Comparison of ENCODE assay signal across 11 mouse cellular contexts in genomic region chr9:7805101-7805506, GRCm38 (mm10). TPM values are rescaled to one million over a fixed set of nuclear protein-coding genes. Genes with fewer than 3 reads are reported as not detected.
DNase-seq lines count a peak whose midpoint lies in the region; ATAC-seq and TF ChIP-seq lines count a peak whose summit lies in the region.
"Had no signal": no experiment of that assay in that cellular context is flagged by ENCODE, and none has a peak within 500 bp of the region (broad histone marks: within the 10 kb centered on the region; RNA-seq: fewer than 3 reads in every experiment).

No protein-coding gene starts in this region.

- no peak for TF ChIP-seq CTCF in kidney, postnatal 0 days (IDR thresholded peaks at IDR 0.05; ENCODE audit: low read depth)
- TF ChIP-seq CTCF in kidney, adult 2 months (conservative IDR thresholded peaks at IDR 0.05; ENCODE audit: insufficient read depth, insufficient read length, low read depth, low read length), result no peak
- no peak for TF ChIP-seq CTCF in liver, embryonic 14.5 days (IDR thresholded peaks at IDR 0.05; ENCODE audit: low read depth)

- H3K4me2 ChIP-seq in embryonic facial prominence, embryonic 11.5 days (ENCODE audit: low read depth, low read length), result no peak overlapping the region
- H3K4me2 ChIP-seq in kidney, postnatal 0 days (ENCODE audit: low read length), result no peak overlapping the region
- peak overlapping the region; percentile 33; the same call in 1 of the 2 replicates for H3K4me2 ChIP-seq in liver, embryonic 14.5 days (ENCODE audit: low read depth)
- H3K4me2 ChIP-seq in midbrain, embryonic 16.5 days (ENCODE audit: low read length), result no peak overlapping the region
- H3K4me2 ChIP-seq: hindbrain, embryonic 12.5 days had no signal

- no peaks in the 10 kb centered on the region for H3K9me3 ChIP-seq in embryonic facial prominence, embryonic 11.5 days (replicated peaks; ENCODE audit: control insufficient read depth, low read length)
- H3K9me3 ChIP-seq in embryonic facial prominence, embryonic 10.5 days, result no peaks in the 10 kb centered on the region
- no peaks in the 10 kb centered on the region for H3K9me3 ChIP-seq in kidney, postnatal 0 days (replicated peaks; ENCODE audit: low read length)
- H3K9me3 ChIP-seq in liver, embryonic 14.5 days (ENCODE audit: control insufficient read depth, low read length), result no peaks in the 10 kb centered on the region
- no peaks in the 10 kb centered on the region for H3K9me3 ChIP-seq in midbrain, embryonic 16.5 days (replicated peaks; ENCODE audit: control insufficient read depth, low read length, poor library complexity, severe bottlenecking)
- H3K9me3 ChIP-seq: hindbrain, embryonic 12.5 days had no signal

- no peak overlapping the region for H3K9ac ChIP-seq in embryonic facial prominence, embryonic 11.5 days (replicated peaks; ENCODE audit: low read length)
- no peak overlapping the region for H3K9ac ChIP-seq in kidney, postnatal 0 days (ENCODE audit: low read depth, low read length)
- no peak overlapping the region for H3K9ac ChIP-seq in liver, embryonic 14.5 days (replicated peaks)
- no peak overlapping the region for H3K9ac ChIP-seq in midbrain, embryonic 16.5 days (ENCODE audit: low read depth, low read length)
- H3K9ac ChIP-seq: hindbrain, embryonic 12.5 days had no signal

- no peak for DNase-seq in embryonic facial prominence, embryonic 11.5 days (ENCODE audit: low spot score)
- DNase-seq in embryonic facial prominence, embryonic 10.5 days (ENCODE audit: low spot score), result no peak
- no peak for DNase-seq in kidney, postnatal 0 days (ENCODE audit: low spot score)
- no peak for DNase-seq in kidney, adult 2 months
- peak; percentile 74 for DNase-seq in ZHBTc4 (ENCODE audit: low read depth, low spot score)
- DNase-seq in liver, embryonic 14.5 days (ENCODE audit: low read depth in 3 of 3, low spot score in 3 of 3), result no peak
- DNase-seq in urinary bladder, postnatal 10 days (ENCODE audit: low spot score), result no peak
- DNase-seq: gastrocnemius, postnatal 36 days; midbrain, embryonic 14.5 days had no signal

- WGBS in embryonic facial prominence, embryonic 11.5 days, result 77% methylated on average over 3 of the region's 5 CpGs
- WGBS in embryonic facial prominence, embryonic 10.5 days, result 52% methylated on average over 5 of the region's 5 CpGs
- 67% methylated on average over 4 of the region's 5 CpGs for WGBS in kidney, postnatal 0 days
- WGBS in kidney, adult 2 months, result 73% methylated on average over 5 of the region's 5 CpGs
- 63% methylated on average over 4 of the region's 5 CpGs for WGBS in liver, embryonic 14.5 days (ENCODE audit: insufficient replicate concordance)
- WGBS in midbrain, embryonic 16.5 days, result 78% methylated on average over 3 of the region's 5 CpGs

- no peak for TF ChIP-seq EP300 in liver, embryonic 14.5 days (IDR thresholded peaks at IDR 0.05; ENCODE audit: low read depth)

- TF ChIP-seq POLR2A in kidney, adult 2 months (IDR thresholded peaks at IDR 0.05; ENCODE audit: low read depth, low read length), result no peak

- H3K27me3 ChIP-seq in embryonic facial prominence, embryonic 11.5 days (ENCODE audit: control insufficient read depth, insufficient read depth, low read length), result no peaks in the 10 kb centered on the region
- no peaks in the 10 kb centered on the region for H3K27me3 ChIP-seq in embryonic facial prominence, embryonic 10.5 days (replicated peaks; ENCODE audit: low read depth, poor library complexity, severe bottlenecking)
- no peaks in the 10 kb centered on the region for H3K27me3 ChIP-seq in kidney, postnatal 0 days (ENCODE audit: insufficient read depth, low read length)
- no peaks in the 10 kb centered on the region for H3K27me3 ChIP-seq in kidney, adult 2 months (replicated peaks; ENCODE audit: control insufficient read depth, insufficient read depth, low read length)
- no peaks in the 10 kb centered on the region for H3K27me3 ChIP-seq in liver, embryonic 14.5 days (ENCODE audit: control insufficient read depth, insufficient read depth, low read length)
- H3K27me3 ChIP-seq in midbrain, embryonic 16.5 days (ENCODE audit: control insufficient read depth, insufficient read depth, low read depth, low read length), result no peaks in the 10 kb centered on the region
- H3K27me3 ChIP-seq: hindbrain, embryonic 12.5 days had no signal

- H3K36me3 ChIP-seq in embryonic facial prominence, embryonic 11.5 days (replicated peaks; ENCODE audit: control insufficient read depth, insufficient read depth, low read depth, low read length), result no peaks in the 10 kb centered on the region
- H3K36me3 ChIP-seq in embryonic facial prominence, embryonic 10.5 days (replicated peaks), result no peaks in the 10 kb centered on the region
- H3K36me3 ChIP-seq in kidney, postnatal 0 days (ENCODE audit: insufficient read depth, low read length), result no peaks in the 10 kb centered on the region
- H3K36me3 ChIP-seq in kidney, adult 2 months (ENCODE audit: control insufficient read depth, insufficient read depth, low read length), result no peaks in the 10 kb centered on the region
- no peaks in the 10 kb centered on the region for H3K36me3 ChIP-seq in liver, embryonic 14.5 days (replicated peaks; ENCODE audit: control insufficient read depth, insufficient read depth, low read depth)
- H3K36me3 ChIP-seq in midbrain, embryonic 16.5 days (ENCODE audit: control insufficient read depth, insufficient read depth, low read length), result no peaks in the 10 kb centered on the region
- H3K36me3 ChIP-seq: hindbrain, embryonic 12.5 days had no signal

- H3K27ac ChIP-seq in embryonic facial prominence, embryonic 11.5 days (replicated peaks; ENCODE audit: low read depth, low read length), result no peak overlapping the region
- no peak overlapping the region for H3K27ac ChIP-seq in embryonic facial prominence, embryonic 10.5 days (replicated peaks)
- no peak overlapping the region for H3K27ac ChIP-seq in kidney, postnatal 0 days
- H3K27ac ChIP-seq in kidney, adult 2 months (ENCODE audit: insufficient read depth, low read depth, low read length), result no peak overlapping the region
- no peak overlapping the region for H3K27ac ChIP-seq in liver, embryonic 14.5 days
- no peak overlapping the region for H3K27ac ChIP-seq in midbrain, embryonic 16.5 days (ENCODE audit: low read length)
- H3K27ac ChIP-seq: hindbrain, embryonic 12.5 days had no signal

- no peaks in the 10 kb centered on the region for H3K4me1 ChIP-seq in embryonic facial prominence, embryonic 11.5 days (ENCODE audit: control insufficient read depth, insufficient read depth, low read length)
- no peaks in the 10 kb centered on the region for H3K4me1 ChIP-seq in embryonic facial prominence, embryonic 10.5 days
- no peaks in the 10 kb centered on the region for H3K4me1 ChIP-seq in kidney, postnatal 0 days (replicated peaks; ENCODE audit: insufficient read depth, low read length)
- H3K4me1 ChIP-seq in kidney, adult 2 months (ENCODE audit: control insufficient read depth, insufficient read depth, low read length), result no peaks in the 10 kb centered on the region
- H3K4me1 ChIP-seq in liver, embryonic 14.5 days (replicated peaks; ENCODE audit: control insufficient read depth in 2 of 2, insufficient read depth in 2 of 2, low read length in 1 of 2), result peaks cover 0 to 3% of the 10 kb centered on the region in 2 experiments; a peak in 2 of 4 replicates
- H3K4me1 ChIP-seq in midbrain, embryonic 16.5 days (ENCODE audit: control insufficient read depth, insufficient read depth, low read length), result no peaks in the 10 kb centered on the region
- H3K4me1 ChIP-seq: hindbrain, embryonic 12.5 days had no signal

- no peak overlapping the region for H3K4me3 ChIP-seq in embryonic facial prominence, embryonic 11.5 days (ENCODE audit: low read depth, low read length)
- H3K4me3 ChIP-seq in embryonic facial prominence, embryonic 10.5 days, result no peak overlapping the region
- no peak overlapping the region for H3K4me3 ChIP-seq in kidney, postnatal 0 days (replicated peaks; ENCODE audit: low read depth, low read length)
- no peak overlapping the region for H3K4me3 ChIP-seq in kidney, adult 2 months (ENCODE audit: insufficient read depth, low read depth, low read length)
- H3K4me3 ChIP-seq in liver, embryonic 14.5 days (ENCODE audit: insufficient read depth in 1 of 2, low read depth in 2 of 2, low read length in 2 of 2), result no peak overlapping the region; a peak in 1 of 4 replicates
- no peak overlapping the region for H3K4me3 ChIP-seq in midbrain, embryonic 16.5 days (ENCODE audit: low read depth, low read length)
- H3K4me3 ChIP-seq: hindbrain, embryonic 12.5 days had no signal

- 0 out of 2 replicates have a peak, but pooled peaks have one; percentile 39 for ATAC-seq in embryonic facial prominence, embryonic 11.5 days (replicated peaks; ENCODE audit: insufficient number of reproducible peaks, low FRiP score, low TSS enrichment, low read depth)
- ATAC-seq in kidney, postnatal 0 days (replicated peaks; ENCODE audit: low FRiP score, low read depth), result peak; percentile 29; the same call in 1 of the 2 replicates
- peak; percentile 64 for ATAC-seq in liver, embryonic 14.5 days (ENCODE audit: insufficient read depth)
- no peak for ATAC-seq in midbrain, embryonic 16.5 days

RNA-seq across cellular contexts. Expression of gene Birc2, which starts 31.8 kb away (rescaled TPM):
- polyA plus RNA-seq in embryonic facial prominence, embryonic 11.5 days (2014; fragmentation: Nextera tagmentation; extraction: Ambion mirVana), result 45.9 and 50.0 TPM in 2 replicates
- 30.3 and 35.9 TPM in 2 replicates for polyA plus RNA-seq in embryonic facial prominence, embryonic 10.5 days (2016; fragmentation: Nextera tagmentation; extraction: Ambion mirVana)
- polyA plus RNA-seq in kidney, postnatal 0 days (2015; fragmentation: Nextera tagmentation; extraction: Ambion mirVana), result 36.4 and 37.4 TPM in 2 replicates
- polyA plus RNA-seq in kidney, adult 2 months (2012; rRNA removed), result 12.2 and 12.7 TPM in 2 replicates
- 7.0 and 9.4 TPM in 2 replicates for polyA plus RNA-seq in liver, embryonic 14.5 days (2012; rRNA removed)
- 13.1 and 14.1 TPM in 2 replicates for polyA plus RNA-seq in liver, embryonic 14.5 days (2014; fragmentation: Nextera tagmentation; extraction: Ambion mirVana)
- 41.8 and 43.9 TPM in 2 replicates for polyA plus RNA-seq in midbrain, embryonic 16.5 days (2015; fragmentation: Nextera tagmentation; extraction: Ambion mirVana)

RNA-seq across cellular contexts. Expression of gene Tmem123, which starts 41.3 kb away (rescaled TPM):
- polyA plus RNA-seq in embryonic facial prominence, embryonic 11.5 days (2014; fragmentation: Nextera tagmentation; extraction: Ambion mirVana), result 122 and 128 TPM in 2 replicates
- 100 and 110 TPM in 2 replicates for polyA plus RNA-seq in embryonic facial prominence, embryonic 10.5 days (2016; fragmentation: Nextera tagmentation; extraction: Ambion mirVana)
- polyA plus RNA-seq in kidney, postnatal 0 days (2015; fragmentation: Nextera tagmentation; extraction: Ambion mirVana), result 96.1 and 101 TPM in 2 replicates
- 40.8 and 43.7 TPM in 2 replicates for polyA plus RNA-seq in kidney, adult 2 months (2012; rRNA removed)
- 17.7 and 23.3 TPM in 2 replicates for polyA plus RNA-seq in liver, embryonic 14.5 days (2012; rRNA removed)
- polyA plus RNA-seq in liver, embryonic 14.5 days (2014; fragmentation: Nextera tagmentation; extraction: Ambion mirVana), result 45.2 and 52.5 TPM in 2 replicates
- polyA plus RNA-seq in midbrain, embryonic 16.5 days (2015; fragmentation: Nextera tagmentation; extraction: Ambion mirVana), result 14.5 and 15.3 TPM in 2 replicates
